ENCODE assay signal across 14 mouse cellular contexts in the genomic region with DNA sequence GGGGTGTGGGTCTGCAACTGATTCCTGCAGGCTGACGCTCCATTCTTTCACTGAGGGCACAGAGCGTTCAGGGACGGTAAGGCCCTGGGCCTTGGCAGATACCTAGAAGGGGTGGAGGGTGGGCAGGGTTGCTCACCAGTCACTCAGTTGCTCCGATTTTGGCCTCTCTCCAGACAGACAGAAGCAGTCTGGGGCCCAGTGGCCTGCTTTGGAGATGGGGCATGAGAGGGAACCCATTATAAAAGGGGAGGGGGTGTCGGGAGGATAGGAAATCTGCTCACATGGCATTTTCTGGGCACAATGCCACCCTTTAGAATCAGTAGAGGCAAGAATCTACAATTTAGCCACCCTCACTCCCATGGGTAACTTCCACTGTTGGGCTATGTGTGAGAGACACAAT. TPM values are rescaled to one million over a fixed set of nuclear protein-coding genes. Genes with fewer than 3 reads are reported as not detected.
DNase-seq lines count a peak whose midpoint lies in the region; ATAC-seq lines count a peak whose summit lies in the region.
"Had no signal": no experiment of that assay in that cellular context is flagged by ENCODE, and none has a peak within 500 bp of the region (broad histone marks: within the 10 kb centered on the region; RNA-seq: fewer than 3 reads in every experiment).

No protein-coding gene starts in this region.

- no peaks in the 10 kb centered on the region for H3K9me3 ChIP-seq in heart, embryonic 16.5 days (replicated peaks; ENCODE audit: control insufficient read depth, low read length)
- H3K9me3 ChIP-seq in midbrain, embryonic 14.5 days (ENCODE audit: control insufficient read depth, low read length), result no peaks in the 10 kb centered on the region
- H3K9me3 ChIP-seq in midbrain, embryonic 13.5 days, result no peaks in the 10 kb centered on the region
- no peaks in the 10 kb centered on the region for H3K9me3 ChIP-seq in forebrain, embryonic 16.5 days (ENCODE audit: control insufficient read depth, low read length)
- no peaks in the 10 kb centered on the region for H3K9me3 ChIP-seq in stomach, embryonic 16.5 days (replicated peaks; ENCODE audit: control insufficient read depth, low read length)

- 0 out of 2 replicates have a peak, but pooled peaks have one; percentile 20 for ATAC-seq in heart, embryonic 16.5 days (replicated peaks; ENCODE audit: extremely low read depth, insufficient read depth, low FRiP score)
- ATAC-seq in midbrain, embryonic 14.5 days (ENCODE audit: low FRiP score, low TSS enrichment), result no peak
- ATAC-seq in midbrain, embryonic 13.5 days, result no peak; the same call in 1 of the 2 replicates
- peak; percentile 29; the same call in 1 of the 2 replicates for ATAC-seq in forebrain, embryonic 16.5 days
- ATAC-seq in stomach, embryonic 16.5 days (ENCODE audit: insufficient read depth, low FRiP score), result no peak
- ATAC-seq: CD4-positive, CD25-positive, alpha-beta regulatory T cell, adult 4 months had no signal

- H3K4me1 ChIP-seq in heart, embryonic 16.5 days (ENCODE audit: control insufficient read depth, insufficient read depth, low read length), result peaks cover 22% of the 10 kb centered on the region
- peaks cover 16% of the 10 kb centered on the region for H3K4me1 ChIP-seq in midbrain, embryonic 14.5 days (ENCODE audit: control insufficient read depth, insufficient read depth, low read length)
- peaks cover 23% of the 10 kb centered on the region for H3K4me1 ChIP-seq in midbrain, embryonic 13.5 days (replicated peaks)
- H3K4me1 ChIP-seq in forebrain, embryonic 16.5 days (replicated peaks; ENCODE audit: control insufficient read depth, insufficient read depth, low read length), result peaks cover 47% of the 10 kb centered on the region
- peaks cover 17% of the 10 kb centered on the region for H3K4me1 ChIP-seq in stomach, embryonic 16.5 days (ENCODE audit: control insufficient read depth, insufficient read depth, low read length)

- H3K27me3 ChIP-seq in heart, embryonic 16.5 days (ENCODE audit: control insufficient read depth, insufficient read depth, low read length), result peaks cover 10% of the 10 kb centered on the region
- 0 out of 2 replicates have a peak, but pooled peaks cover 11% of the 10 kb centered on the region for H3K27me3 ChIP-seq in midbrain, embryonic 14.5 days (ENCODE audit: control insufficient read depth, insufficient read depth, low read length)
- H3K27me3 ChIP-seq in midbrain, embryonic 13.5 days, result peaks cover 46% of the 10 kb centered on the region
- no peaks in the 10 kb centered on the region for H3K27me3 ChIP-seq in forebrain, embryonic 16.5 days (replicated peaks; ENCODE audit: control insufficient read depth, insufficient read depth, low read length)
- H3K27me3 ChIP-seq in stomach, embryonic 16.5 days (ENCODE audit: control insufficient read depth, insufficient read depth, low read length), result no peaks in the 10 kb centered on the region

- no peak for DNase-seq in heart, adult 18-20 months
- DNase-seq in midbrain, embryonic 14.5 days, result peak; percentile 60
- no peak for DNase-seq in gastrocnemius, postnatal 10 days
- DNase-seq: gastrocnemius, postnatal 25 days; heart, postnatal 10 days; kidney, adult 9 months; thymus, postnatal 36 days had no signal

- no peaks in the 10 kb centered on the region for H3K36me3 ChIP-seq in heart, embryonic 16.5 days (ENCODE audit: control insufficient read depth, insufficient read depth)
- no peaks in the 10 kb centered on the region for H3K36me3 ChIP-seq in midbrain, embryonic 14.5 days (ENCODE audit: control insufficient read depth, insufficient read depth, low read length)
- no peaks in the 10 kb centered on the region for H3K36me3 ChIP-seq in midbrain, embryonic 13.5 days
- H3K36me3 ChIP-seq in forebrain, embryonic 16.5 days (ENCODE audit: control insufficient read depth, insufficient read depth), result no peaks in the 10 kb centered on the region
- H3K36me3 ChIP-seq in stomach, embryonic 16.5 days (ENCODE audit: control insufficient read depth, insufficient read depth, low read length), result no peaks in the 10 kb centered on the region

- H3K4me2 ChIP-seq in heart, embryonic 16.5 days (ENCODE audit: low read depth, low read length), result no peak overlapping the region
- no peak overlapping the region for H3K4me2 ChIP-seq in midbrain, embryonic 14.5 days (ENCODE audit: low read length)
- no peak overlapping the region for H3K4me2 ChIP-seq in midbrain, embryonic 13.5 days (replicated peaks)
- H3K4me2 ChIP-seq in forebrain, embryonic 16.5 days (ENCODE audit: low read length), result no peak overlapping the region
- H3K4me2 ChIP-seq in stomach, embryonic 16.5 days (ENCODE audit: low read depth, low read length), result no peak overlapping the region

- 61% methylated on average over 5 of the region's 5 CpGs for WGBS in heart, embryonic 16.5 days
- WGBS in midbrain, embryonic 14.5 days, result 79% methylated on average over 5 of the region's 5 CpGs
- WGBS in midbrain, embryonic 13.5 days, result 79% methylated on average over 5 of the region's 5 CpGs
- WGBS in forebrain, embryonic 16.5 days, result 33% methylated on average over 5 of the region's 5 CpGs
- 79% methylated on average over 5 of the region's 5 CpGs for WGBS in stomach, embryonic 16.5 days

- no peak overlapping the region for H3K27ac ChIP-seq in heart, embryonic 16.5 days (ENCODE audit: low read length)
- H3K27ac ChIP-seq in midbrain, embryonic 14.5 days (replicated peaks; ENCODE audit: low read depth, low read length), result no peak overlapping the region
- no peak overlapping the region for H3K27ac ChIP-seq in midbrain, embryonic 13.5 days
- H3K27ac ChIP-seq in forebrain, embryonic 16.5 days (ENCODE audit: low read length), result no peak overlapping the region
- H3K27ac ChIP-seq in stomach, embryonic 16.5 days (ENCODE audit: low read length), result peak overlapping the region; percentile 86
- H3K27ac ChIP-seq: layer of hippocampus, adult 2 months had no signal

- H3K9ac ChIP-seq in heart, embryonic 16.5 days (ENCODE audit: low read length), result no peak overlapping the region
- H3K9ac ChIP-seq in midbrain, embryonic 14.5 days (replicated peaks; ENCODE audit: low read length), result no peak overlapping the region
- H3K9ac ChIP-seq in midbrain, embryonic 13.5 days (replicated peaks), result no peak overlapping the region
- no peak overlapping the region for H3K9ac ChIP-seq in forebrain, embryonic 16.5 days (replicated peaks; ENCODE audit: low read depth, low read length)
- no peak overlapping the region for H3K9ac ChIP-seq in stomach, embryonic 16.5 days (ENCODE audit: low read length)

- no peak overlapping the region for H3K4me3 ChIP-seq in heart, embryonic 16.5 days (ENCODE audit: low read length)
- H3K4me3 ChIP-seq in midbrain, embryonic 14.5 days (replicated peaks; ENCODE audit: low read depth, low read length), result no peak overlapping the region
- H3K4me3 ChIP-seq in midbrain, embryonic 13.5 days (replicated peaks), result no peak overlapping the region
- H3K4me3 ChIP-seq in forebrain, embryonic 16.5 days (replicated peaks; ENCODE audit: low read length), result no peak overlapping the region
- no peak overlapping the region for H3K4me3 ChIP-seq in stomach, embryonic 16.5 days (replicated peaks; ENCODE audit: low read length)
- H3K4me3 ChIP-seq: layer of hippocampus, adult 2 months; myocyte had no signal

RNA-seq across cellular contexts. Expression of a gene that starts 59.1 kb away (rescaled TPM):
- 25.2 and 30.3 TPM in 2 replicates for polyA plus RNA-seq in heart, embryonic 16.5 days (2015; fragmentation: Nextera tagmentation; extraction: Ambion mirVana)
- 10 to 100 TPM; 20.8 to 22.0 TPM for total RNA-seq in heart, adult 18-20 months (2021)
- 29.4 and 41.3 TPM in 2 replicates for polyA plus RNA-seq in midbrain, embryonic 14.5 days (2014; fragmentation: Nextera tagmentation; extraction: Ambion mirVana)
- polyA plus RNA-seq in midbrain, embryonic 13.5 days (2015; fragmentation: Nextera tagmentation; extraction: Ambion mirVana), result 37.7 and 38.3 TPM in 2 replicates
- 44.9 and 46.8 TPM in 2 replicates for polyA plus RNA-seq in forebrain, embryonic 16.5 days (2015; fragmentation: Nextera tagmentation; extraction: Ambion mirVana)
- 37.6 and 41.7 TPM in 2 replicates for polyA plus RNA-seq in stomach, embryonic 16.5 days (2015; fragmentation: Nextera tagmentation; extraction: Ambion mirVana)
- total RNA-seq in gastrocnemius, postnatal 10 days (2021), result 10 to 100 TPM; 17.7 to 21.6 TPM

Comparison
In these comparisons a context has a peak if more than half of its experiments do, and no peak if none do; other contexts are left out.
1. ATAC-seq: peak in heart, embryonic 16.5 days (single experiment) and forebrain, embryonic 16.5 days (single experiment); none in midbrain, embryonic 14.5 days (single experiment), midbrain, embryonic 13.5 days (single experiment) and stomach, embryonic 16.5 days (single experiment).